Mouse (Mus musculus): ENCODE data around the gene 4930507D05Rik. TPM values are rescaled to one million over a fixed set of nuclear protein-coding genes. Genes with fewer than 3 reads are reported as not detected.
A peak's percentile ranks its signal among the peaks of the same experiment; 100 is the strongest.
"Not testable (repeated sequence)": the region's sequence is repeated elsewhere in the genome, so short reads cannot be mapped to it uniquely, and the experiment has no call there.

4930507D05Rik gene
- total RNA-seq, 1 experiment from 2014 or later = 0.41 TPM

DNA sequence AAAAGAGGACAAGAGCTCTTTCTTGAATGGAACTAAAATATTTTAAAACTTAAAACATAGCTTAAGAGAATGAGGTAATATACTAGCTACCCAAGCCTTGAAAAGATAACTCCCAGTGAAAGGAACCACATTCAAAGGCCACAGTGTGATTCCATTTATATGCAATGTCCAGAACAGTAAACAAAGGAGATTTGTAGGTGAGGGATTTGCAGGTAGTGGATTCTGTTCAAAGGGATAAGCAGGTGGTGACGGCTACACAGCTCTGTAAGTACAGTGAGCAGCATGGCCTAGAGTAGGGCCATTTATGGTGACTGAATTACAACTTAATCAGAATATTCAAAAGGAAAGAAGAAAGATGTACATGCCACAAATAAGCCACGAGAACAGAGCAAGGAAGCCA is 27.7 kb downstream of the 4930507D05Rik start:
- DNase-seq = no peak

DNA sequence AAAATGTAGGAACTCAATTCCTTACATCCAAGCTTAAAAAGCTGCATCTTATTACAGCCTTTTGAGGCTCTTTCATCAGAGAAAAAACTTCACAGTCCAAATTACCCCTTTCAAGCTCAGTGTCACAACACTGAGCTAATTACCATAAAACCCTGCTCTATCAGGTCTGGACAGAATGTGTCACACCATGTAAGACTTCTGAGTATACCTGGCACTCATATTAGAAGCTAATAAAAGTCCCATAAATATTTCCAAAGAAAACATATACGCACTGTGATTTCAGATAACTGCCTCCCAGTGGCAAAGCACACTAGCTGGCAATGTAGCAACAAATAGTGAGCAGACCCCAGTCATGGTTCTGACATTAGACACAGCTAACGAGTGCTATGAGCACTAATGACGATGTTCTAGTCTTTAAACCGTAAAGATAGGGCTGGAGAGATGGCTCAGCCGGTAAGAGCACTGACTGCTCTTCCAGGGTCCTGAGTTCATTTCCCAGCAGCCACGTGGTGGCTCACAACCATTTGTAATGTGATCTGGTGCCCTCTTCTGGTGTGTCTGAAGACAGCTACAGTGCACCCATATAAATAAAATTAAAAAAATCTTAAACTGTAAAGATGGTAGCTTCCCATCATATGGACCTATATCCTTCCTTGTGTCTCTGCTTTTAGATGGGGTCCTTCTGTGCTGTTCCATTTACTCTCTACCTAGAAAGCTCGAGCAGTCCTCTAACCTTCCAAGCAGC is 32.0 kb downstream of the 4930507D05Rik start:
- DNase-seq = no peak

DNA sequence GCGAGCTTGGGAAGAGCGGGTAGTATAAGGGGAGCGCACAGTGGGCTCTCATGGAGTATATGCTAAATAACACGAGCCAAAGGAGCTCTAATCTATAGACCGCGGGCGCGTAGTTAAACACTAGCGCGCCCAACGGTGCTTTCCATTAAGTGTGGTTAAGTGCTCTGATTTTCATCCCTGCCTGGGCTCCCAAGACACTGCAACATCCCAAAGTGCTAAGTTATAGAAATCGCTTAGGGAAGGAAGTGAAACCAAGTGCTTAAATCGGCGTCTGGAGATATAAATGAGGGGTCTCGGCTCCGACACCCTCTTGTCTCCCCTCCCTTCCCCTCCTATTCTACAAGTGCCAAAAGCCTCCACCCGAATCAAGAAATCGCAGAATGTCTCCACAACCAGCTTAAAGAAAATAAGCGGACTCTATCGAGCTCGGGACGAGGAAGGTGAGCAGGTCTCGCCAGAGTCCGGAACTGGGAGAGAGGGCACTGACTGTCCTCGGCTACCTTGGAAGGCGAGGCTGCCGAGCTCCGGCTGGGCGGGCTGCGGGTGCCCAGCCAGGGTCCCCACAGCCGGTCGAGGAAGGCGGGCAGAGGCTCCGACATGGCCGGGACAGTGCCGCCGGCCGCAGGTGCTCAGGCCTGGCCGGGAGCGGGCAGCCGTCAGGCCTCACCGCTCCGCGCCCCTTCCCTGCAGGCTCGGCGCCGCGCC is 36.7 kb downstream of the 4930507D05Rik start:
- peak; percentile 67 for DNase-seq

DNA sequence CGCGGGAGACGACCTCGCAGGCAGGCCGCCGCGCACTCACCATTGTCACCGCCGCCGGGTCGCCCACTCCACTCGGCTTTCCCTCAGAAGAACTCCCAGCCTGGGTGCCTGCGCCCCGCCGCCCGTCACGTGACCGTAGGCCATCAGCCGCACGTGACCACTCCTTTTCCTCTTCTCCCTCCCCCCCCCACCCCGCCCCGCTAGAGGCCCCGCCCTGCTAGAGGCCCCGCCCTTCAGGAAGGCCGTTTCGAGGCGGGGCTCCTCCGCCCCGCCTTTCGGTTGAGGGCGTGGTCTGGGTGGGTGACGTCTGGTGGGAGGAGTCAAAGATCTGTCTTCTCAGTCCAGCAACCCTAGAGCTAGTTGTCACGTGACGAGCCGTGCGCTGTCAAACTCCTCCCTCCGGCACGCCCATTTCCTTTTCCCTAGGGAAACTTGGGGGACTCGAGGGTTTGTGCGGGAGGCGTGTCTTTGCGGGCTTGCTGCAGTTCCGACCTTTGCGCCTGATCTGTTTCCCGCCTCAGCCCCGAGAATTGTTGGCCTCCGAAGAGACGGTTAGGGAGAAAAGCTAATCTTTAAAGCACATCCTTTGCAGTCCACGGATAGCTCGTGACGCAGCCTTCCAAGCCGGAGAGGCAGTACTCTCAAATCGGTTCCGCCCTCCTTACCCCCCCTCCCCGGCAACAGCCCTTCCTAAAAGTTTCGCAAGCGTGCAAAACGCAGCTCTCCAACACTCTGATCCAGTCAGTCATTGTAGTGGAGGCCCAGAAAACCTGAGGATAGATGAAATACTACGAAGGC is 37.5 kb downstream of the 4930507D05Rik start, which contains the start of gene Vps26a:
Gene Vps26a (minus strand): TSS at position 188 of the 798 bp plus-strand sequence.
- DNase-seq = peak; percentile 99

DNA sequence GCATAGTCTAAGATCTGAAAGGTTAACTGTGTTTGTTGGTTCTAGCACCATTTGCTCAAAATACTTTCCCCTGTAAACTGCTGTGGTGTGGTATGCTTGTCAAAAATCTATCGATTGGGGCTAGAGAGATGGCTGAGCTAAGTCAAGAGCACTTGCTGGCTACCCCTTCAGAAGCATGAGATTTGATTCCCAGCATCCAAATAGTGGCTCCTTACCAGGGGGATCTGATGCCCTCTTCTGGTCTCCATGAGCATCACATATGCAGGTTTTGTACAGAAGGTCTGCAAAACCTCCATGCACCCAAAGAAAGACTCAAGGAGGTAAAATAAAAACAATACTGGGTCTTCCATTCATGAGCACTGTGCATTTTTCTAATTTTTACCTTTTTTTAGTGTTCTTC is 39.0 kb downstream of the 4930507D05Rik start:
- DNase-seq = peak; percentile 60

DNA sequence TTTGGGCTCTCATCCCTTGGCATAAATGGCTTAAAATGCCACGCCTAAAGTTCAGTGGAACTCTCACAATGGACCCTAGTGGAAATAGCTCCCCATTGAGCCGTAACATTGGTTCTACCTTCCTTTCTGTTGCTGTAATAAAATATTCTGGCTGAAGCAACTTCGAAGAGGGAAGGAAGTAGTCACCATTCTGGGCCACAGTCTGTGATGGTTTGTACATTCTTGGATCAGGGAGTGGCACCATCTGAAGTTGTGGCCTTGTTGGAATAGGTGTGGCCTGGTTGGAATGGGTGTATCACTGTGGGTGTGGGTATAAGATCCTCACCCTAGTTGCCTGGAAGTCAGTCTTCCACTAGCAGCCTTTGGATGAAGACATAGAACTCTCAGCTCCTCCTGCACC is 42.4 kb downstream of the 4930507D05Rik start:
- not testable (repeated sequence) for DNase-seq

DNA sequence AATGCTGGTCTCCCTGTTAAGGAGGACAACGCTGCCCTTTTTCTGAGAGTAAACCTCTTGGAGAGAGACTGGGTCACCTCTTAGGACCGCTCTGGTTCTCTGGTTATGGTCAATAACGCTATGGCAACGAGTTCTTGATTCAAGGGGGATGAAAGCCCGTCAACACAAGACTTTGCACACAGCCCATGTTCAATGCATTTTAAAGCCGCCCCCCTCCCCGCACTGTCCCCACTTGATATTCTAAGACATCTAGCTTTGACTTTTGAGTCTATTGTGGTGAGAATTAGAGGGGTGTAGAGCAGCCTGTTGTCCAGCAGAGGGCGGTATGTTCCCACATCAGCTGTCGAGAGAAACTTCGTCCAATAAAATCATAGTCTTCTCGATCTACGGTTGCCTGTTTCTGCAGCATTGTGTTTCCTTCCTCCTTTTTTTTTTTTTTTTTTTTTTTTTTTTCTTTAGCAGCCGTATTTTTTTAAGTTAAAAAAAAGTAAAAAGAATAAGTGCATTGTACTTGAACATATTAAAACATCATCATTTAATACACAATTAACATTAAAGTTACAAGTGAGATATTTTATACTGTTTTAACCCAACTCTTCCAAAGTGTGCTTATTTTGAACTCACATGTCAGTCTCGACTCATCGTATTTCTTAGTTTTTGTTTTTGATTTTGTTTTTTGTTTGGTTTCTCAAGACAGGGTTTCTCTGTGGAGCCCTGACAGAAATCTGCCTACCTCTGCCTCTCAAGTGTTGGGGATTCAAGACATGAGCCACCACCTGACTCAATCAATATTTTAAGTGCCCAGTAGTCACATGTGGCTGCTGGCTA is 51.0 kb downstream of the 4930507D05Rik start:
- peak; percentile 81 for DNase-seq

Other genes starting within 250 kb of the 4930507D05Rik start
- gene Tspan15, start 218.2 kb upstream of the 4930507D05Rik start, total RNA-seq (2021) = 17.2 and 22.9 TPM in 2 replicates
- gene Tacr2, start 197.1 kb upstream of the 4930507D05Rik start, total RNA-seq (2021) = 10.1 and 15.3 TPM in 2 replicates
- gene Hk1, start 69.6 kb upstream of the 4930507D05Rik start, total RNA-seq (2021) = 26.0 and 31.1 TPM in 2 replicates
- not detected in 2 replicates for gene Hkdc1, start 27.0 kb upstream of the 4930507D05Rik start, total RNA-seq (2021)
- 38.7 and 41.9 TPM in 2 replicates for gene Supv3l1, start 249 bp downstream of the 4930507D05Rik start, total RNA-seq (2021)
- 49.3 and 53.0 TPM in 2 replicates for gene Vps26a, start 37.3 kb downstream of the 4930507D05Rik start, total RNA-seq (2021)
- 41.1 and 64.5 TPM in 2 replicates for gene Srgn, start 78.0 kb downstream of the 4930507D05Rik start, total RNA-seq (2021)
- gene Kif1bp, start 129.0 kb downstream of the 4930507D05Rik start, total RNA-seq (2021) = 34.8 and 38.5 TPM in 2 replicates
- 74.2 and 78.8 TPM in 2 replicates for gene Ddx21, start 152.8 kb downstream of the 4930507D05Rik start, total RNA-seq (2021)
- gene Ddx50, start 201.7 kb downstream of the 4930507D05Rik start, total RNA-seq (2021) = 107 and 121 TPM in 2 replicates

All from adrenal gland, postnatal 14 days (tissue).